Mouse (Mus musculus) limb, embryonic 11.5 days (tissue): Measurements from ENCODE around the gene Slc6a8. TPM values are rescaled to one million over a fixed set of nuclear protein-coding genes. Genes with fewer than 3 reads are reported as not detected.

Source experiments
- ATAC-seq: fragments of 200-750 bp; cut with Nextera tagmentation; 2 replicates; pipeline ENCODE4 v1.8.0; 2017; ENCODE audit warnings: low read depth; ENCODE audit not compliant: insufficient number of reproducible peaks, low FRiP score, low TSS enrichment
- DNase-seq: peaks from one replicate; pipeline ENCODE4 v3.0.0-alpha.2; 2015; ENCODE audit warnings: low spot score
- H3K27ac ChIP-seq: fragments of 300-500 bp; sonication (generic); replicated peaks from 2 replicates; pipeline ENCODE4 v1.5.1; 2014; ENCODE audit warnings: low read depth, mild to moderate bottlenecking, low read length
- H3K27me3 ChIP-seq: fragments of 300-500 bp; sonication (generic); 2 replicates; pipeline ENCODE4 v1.6.1; 2014; ENCODE audit warnings: mild to moderate bottlenecking, low read length, mixed read lengths; ENCODE audit not compliant: control insufficient read depth, insufficient read depth
- H3K36me3 ChIP-seq: fragments of 300-500 bp; sonication (generic); 2 replicates; pipeline ENCODE4 v1.6.1; 2014; ENCODE audit warnings: mild to moderate bottlenecking, low read length, moderate library complexity, mixed read lengths; ENCODE audit not compliant: control insufficient read depth, insufficient read depth
- H3K4me1 ChIP-seq: fragments of 300-500 bp; sonication (generic); 2 replicates; pipeline ENCODE4 v1.6.1; 2014; ENCODE audit warnings: low read length, mixed read lengths; ENCODE audit not compliant: control insufficient read depth, insufficient read depth
- H3K4me2 ChIP-seq: fragments of 300-500 bp; sonication (generic); 2 replicates; pipeline ENCODE4 v1.6.1; 2014; ENCODE audit warnings: low read depth, mild to moderate bottlenecking, moderate library complexity; ENCODE audit not compliant: severe bottlenecking
- H3K4me3 ChIP-seq: fragments of 300-500 bp; sonication (generic); 2 replicates; pipeline ENCODE4 v1.5.1; 2014; ENCODE audit warnings: low read depth, low read length
- H3K9ac ChIP-seq: fragments of 300-500 bp; sonication (generic); 2 replicates; pipeline ENCODE4 v1.6.1; 2014; ENCODE audit warnings: mild to moderate bottlenecking, low read length
- H3K9me3 ChIP-seq: fragments of 300-500 bp; sonication (generic); 2 replicates; pipeline ENCODE4 v1.6.1; 2016; ENCODE audit warnings: low read length; ENCODE audit not compliant: control insufficient read depth
- WGBS: fragments of 180-500 bp; shearing (Covaris S2); extraction: QIAGEN DNeasy Blood & Tissue Kit; methylation state at CpG from one replicate; pipeline ENCODE4 v1.1.7; 2014; 5-methylcytosine and 5-hydroxymethylcytosine counted together
- polyA plus RNA-seq: library from polyadenylated mRNA; unstranded; fragments of >200 nt; fragmentation: Nextera tagmentation; extraction: Ambion mirVana; gene quantifications from 2 replicates; pipeline ENCODE4 v1.2.1, GENCODE M21; 2014

The Slc6a8 gene
- polyA plus RNA-seq, result 7.7 and 8.3 TPM in 2 replicates

DNA sequence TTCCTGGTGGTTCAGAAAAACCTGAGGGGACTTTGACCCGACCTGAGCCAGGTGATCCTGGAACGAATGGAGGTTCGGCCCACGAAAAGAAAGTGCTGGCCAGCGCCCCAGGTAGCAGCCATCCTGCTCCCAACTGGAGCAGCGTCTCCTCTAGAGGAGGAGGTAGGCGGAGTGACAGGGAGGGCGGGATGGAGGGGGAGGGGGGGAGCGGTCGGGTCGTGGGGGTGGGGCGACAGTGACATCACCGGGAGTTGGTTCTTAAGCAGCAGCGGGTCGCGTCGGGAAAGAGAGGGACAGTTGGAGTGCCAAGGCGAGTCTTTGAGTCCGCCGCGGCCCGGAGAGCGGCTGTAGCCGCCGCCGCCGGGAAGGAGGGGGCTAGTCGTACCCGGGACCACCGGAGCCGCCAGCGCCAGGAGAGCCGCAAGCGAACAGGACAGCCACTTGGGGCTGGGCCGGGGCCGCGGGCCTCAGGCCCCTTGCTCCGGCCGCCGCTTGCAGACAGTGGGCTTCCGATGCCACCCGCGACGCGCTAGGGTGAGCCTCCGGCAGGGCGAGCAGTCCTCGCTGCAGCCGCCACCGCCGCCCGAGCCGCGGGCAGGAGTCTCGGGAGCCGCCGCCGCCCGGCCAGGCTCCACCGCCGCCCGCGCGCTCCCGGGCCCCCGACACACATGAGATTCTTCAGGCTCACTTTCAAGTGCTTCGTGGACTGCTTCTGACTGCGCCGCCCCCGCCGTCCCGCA, at the start of gene Slc6a8:
Gene Slc6a8, plus strand, starts transcription at position 272 of the 740 bp plus-strand sequence.
- peak within 1 kb of the TSS; percentile 66 for H3K4me2 ChIP-seq
- H3K27me3 ChIP-seq, result 0 out of 2 replicates have a peak, but pooled peaks cover 2% of the 10 kb centered on the region
- no peaks in the 10 kb centered on the region for H3K9me3 ChIP-seq
- DNase-seq (peak; percentile 72), ATAC-seq (peak; percentile 46; the same call in 1 of the 2 replicates)
- peak within 1 kb of the TSS; percentile 47 for H3K4me3 ChIP-seq
- H3K4me1 ChIP-seq, result no peaks in the 10 kb centered on the region
- H3K9ac ChIP-seq, result peak within 1 kb of the TSS; percentile 61
- WGBS, result 15% methylated on average over 30 of the region's 72 CpGs
- no peak within 1 kb of the TSS for H3K27ac ChIP-seq
- H3K36me3 ChIP-seq, result no peaks in the 10 kb centered on the region

DNA sequence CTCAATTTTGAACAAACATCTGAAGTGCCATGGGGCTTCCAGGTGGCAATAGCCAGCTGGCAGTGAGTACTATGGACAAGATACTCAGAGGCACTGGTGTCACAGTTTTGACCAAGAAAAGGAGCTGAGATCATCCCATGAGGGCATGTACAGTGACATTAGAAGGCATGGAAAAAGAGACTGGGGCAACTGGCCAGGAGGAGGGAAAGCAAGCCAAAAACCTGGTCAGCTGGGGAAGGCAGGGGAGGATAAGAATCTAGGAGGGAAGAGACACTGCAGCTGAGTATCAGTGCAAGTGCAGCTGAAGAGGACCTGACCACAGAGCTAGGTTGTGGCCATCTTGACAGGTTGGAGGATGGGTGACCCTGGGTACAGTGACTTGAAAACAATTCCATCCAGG, 46.0 kb upstream of the Slc6a8 start:
- Histone ChIP-seq H3K4me3 (no peak overlapping the region), H3K9me3 (no peaks in the 10 kb centered on the region), H3K36me3 (no peaks in the 10 kb centered on the region), H3K27me3 (no peaks in the 10 kb centered on the region; the same call in none of the 2 replicates), H3K4me2 (no peak overlapping the region), H3K27ac (no peak overlapping the region), H3K9ac (no peak overlapping the region), H3K4me1 (no peaks in the 10 kb centered on the region)
- DNase-seq (no peak), ATAC-seq (no peak)

DNA sequence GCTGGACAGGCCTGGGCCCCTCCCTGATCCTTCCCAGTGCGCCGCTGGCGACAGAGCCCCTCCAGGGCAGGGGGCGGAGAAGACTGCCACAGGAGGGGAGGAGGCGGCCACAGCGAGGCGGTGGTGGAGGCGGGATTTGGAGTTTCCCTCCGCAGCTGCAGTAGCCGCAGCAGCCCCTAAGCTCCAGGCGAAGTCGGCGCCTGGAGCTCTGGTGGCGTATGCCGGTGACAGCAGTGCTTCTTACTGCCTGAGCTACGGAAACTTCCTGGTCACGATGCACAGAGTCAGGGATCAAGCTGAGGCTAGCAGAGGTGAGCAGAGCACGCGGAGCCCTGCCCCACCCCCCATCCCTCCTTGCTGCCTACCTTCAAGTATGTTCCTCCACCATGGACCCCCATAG, 37.5 kb upstream of the Slc6a8 start:
- peaks cover 20% of the 10 kb centered on the region for H3K27me3 ChIP-seq
- H3K4me2 ChIP-seq, result peak overlapping the region; percentile 37
- no peaks in the 10 kb centered on the region for H3K36me3 ChIP-seq
- no peak for ATAC-seq
- H3K27ac ChIP-seq, result no peak overlapping the region
- peak; percentile 43 for DNase-seq
- H3K4me3 ChIP-seq, result no peak overlapping the region
- no peaks in the 10 kb centered on the region; the same call in 1 of the 2 replicates for H3K9me3 ChIP-seq
- H3K9ac ChIP-seq, result no peak overlapping the region
- WGBS, result 27% methylated on average over 18 of the region's 19 CpGs
- H3K4me1 ChIP-seq, result no peaks in the 10 kb centered on the region

DNA sequence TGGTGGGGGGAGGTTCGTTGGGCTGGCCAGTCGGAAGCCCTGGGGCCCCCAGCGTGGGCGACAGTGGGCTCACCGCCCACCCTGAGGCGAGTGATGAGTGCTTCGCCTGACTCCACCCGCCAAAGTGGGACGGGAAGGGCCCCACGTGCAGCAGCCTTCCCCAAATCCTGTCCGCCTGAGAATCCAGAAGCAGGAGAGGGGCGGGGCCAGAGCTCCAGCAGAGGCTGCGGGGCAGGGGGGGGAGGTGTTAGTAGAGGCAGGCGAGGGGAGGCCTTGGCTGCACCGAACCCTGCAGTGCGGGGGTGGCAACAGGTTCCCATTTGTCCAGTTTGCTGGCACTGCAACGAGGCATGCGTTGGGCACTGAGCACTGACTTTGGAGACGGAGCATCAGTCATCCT, 35.5 kb upstream of the Slc6a8 start:
- Histone ChIP-seq H3K36me3 (no peaks in the 10 kb centered on the region), H3K9me3 (no peaks in the 10 kb centered on the region; the same call in 1 of the 2 replicates), H3K4me2 (peak overlapping the region; percentile 38), H3K27me3 (peaks cover 20% of the 10 kb centered on the region), H3K27ac (no peak overlapping the region), H3K9ac (no peak overlapping the region), H3K4me3 (no peak overlapping the region), H3K4me1 (no peaks in the 10 kb centered on the region)
- ATAC-seq (no peak), DNase-seq (peak; percentile 31)
- 11% methylated on average over 18 of the region's 19 CpGs for WGBS

DNA sequence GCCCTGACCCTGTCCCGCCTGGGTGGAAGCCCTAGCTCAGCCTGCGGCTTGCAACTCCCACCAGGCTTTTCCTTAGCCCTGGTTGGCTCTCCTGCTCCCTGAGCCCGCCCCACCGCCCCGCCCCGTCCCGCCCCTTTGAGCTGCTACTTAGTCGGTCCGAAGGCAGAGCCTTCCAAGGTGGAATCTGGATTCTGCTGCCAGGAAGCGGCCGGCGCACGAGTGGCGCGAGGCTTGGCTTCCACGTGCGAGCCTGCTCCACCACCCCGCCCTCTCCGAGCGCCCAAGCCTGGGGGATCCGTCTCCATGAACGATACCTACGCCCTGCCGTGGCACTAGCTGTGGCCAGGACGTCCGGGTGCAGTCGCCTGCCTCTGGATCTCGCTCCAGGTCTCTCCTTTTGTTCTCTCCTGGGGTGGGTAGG, 33.7 kb upstream of the Slc6a8 start, which contains the start of gene Dusp9:
Gene Dusp9, plus strand, starts transcription at position 165 of the 421 bp plus-strand sequence.
- 18% methylated on average over 27 of the region's 28 CpGs for WGBS
- H3K36me3 ChIP-seq, result no peaks in the 10 kb centered on the region
- H3K4me1 ChIP-seq, result no peaks in the 10 kb centered on the region
- peak within 1 kb of the TSS; percentile 42 for H3K4me3 ChIP-seq
- peaks cover 20% of the 10 kb centered on the region for H3K27me3 ChIP-seq
- H3K27ac ChIP-seq, result no peak within 1 kb of the TSS
- peak within 1 kb of the TSS; percentile 60 for H3K4me2 ChIP-seq
- no peaks in the 10 kb centered on the region; the same call in 1 of the 2 replicates for H3K9me3 ChIP-seq
- ATAC-seq (peak; percentile 72), DNase-seq (peak; percentile 72)
- H3K9ac ChIP-seq, result peak within 1 kb of the TSS; percentile 67

DNA sequence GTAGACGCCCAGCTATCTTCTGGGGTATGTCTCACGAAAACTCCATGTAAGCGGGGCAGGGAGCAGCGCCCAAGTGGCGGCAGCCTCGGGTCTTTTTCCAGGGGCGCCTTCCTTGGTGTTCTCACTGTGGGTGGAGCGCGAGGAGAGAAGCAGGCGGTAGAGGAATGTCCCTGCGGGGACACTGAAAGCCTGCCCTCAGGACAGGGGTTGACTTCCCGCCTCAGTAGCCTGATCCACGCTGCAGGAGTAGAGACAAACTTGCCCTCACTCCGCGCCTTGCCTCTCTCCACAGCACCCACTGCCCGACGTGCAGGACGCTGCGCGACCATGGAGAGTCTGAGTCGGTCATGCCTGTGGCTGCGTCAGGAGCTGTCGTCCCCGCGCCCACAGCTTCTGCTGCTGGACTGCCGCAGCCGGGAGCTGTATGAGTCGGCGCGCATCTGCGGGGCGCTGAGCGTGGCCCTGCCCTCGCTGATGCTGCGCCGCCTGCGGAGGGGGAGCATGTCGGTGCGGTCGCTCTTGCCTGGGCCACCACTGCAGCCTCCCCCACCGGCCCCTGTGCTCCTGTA, 33.0 kb upstream of the Slc6a8 start:
- DNase-seq, result peak; percentile 42

DNA sequence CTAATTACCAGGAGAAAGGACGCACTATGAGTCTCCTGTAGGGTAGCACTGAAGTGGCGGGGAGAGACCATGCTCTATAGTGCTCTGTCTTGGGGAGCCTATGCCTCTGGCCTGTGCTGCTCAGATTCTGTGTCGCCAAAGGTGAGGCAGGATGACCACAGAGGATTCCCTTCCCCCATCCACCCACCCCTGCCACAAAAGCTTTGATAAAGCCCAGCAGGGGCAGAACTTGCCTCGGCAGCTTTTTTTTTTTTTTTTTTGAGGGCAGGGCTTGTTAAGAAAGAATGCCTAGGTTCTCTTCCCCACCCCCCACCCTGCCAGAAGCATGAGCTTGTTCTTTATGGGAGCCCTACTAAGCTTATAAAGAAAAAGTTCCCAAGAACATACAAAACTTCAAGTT, 27.8 kb upstream of the Slc6a8 start:
- H3K27ac ChIP-seq, result no peak overlapping the region
- H3K4me3 ChIP-seq, result no peak overlapping the region
- no peaks in the 10 kb centered on the region; the same call in 1 of the 2 replicates for H3K9me3 ChIP-seq
- no peak overlapping the region for H3K9ac ChIP-seq
- H3K36me3 ChIP-seq, result no peaks in the 10 kb centered on the region
- no peaks in the 10 kb centered on the region for H3K4me1 ChIP-seq
- H3K27me3 ChIP-seq, result no peaks in the 10 kb centered on the region
- ATAC-seq, result no peak
- DNase-seq, result no peak
- 38% methylated on average over 4 of the region's 4 CpGs for WGBS
- no peak overlapping the region for H3K4me2 ChIP-seq

More for the DNA sequence above, 33.0 kb upstream of the Slc6a8 start:
- Histone ChIP-seq H3K4me3 (peak overlapping the region; percentile 42), H3K27ac (no peak overlapping the region), H3K27me3 (peaks cover 20% of the 10 kb centered on the region), H3K9me3 (no peaks in the 10 kb centered on the region; the same call in 1 of the 2 replicates), H3K4me2 (peak overlapping the region; percentile 60), H3K9ac (peak overlapping the region; percentile 67), H3K36me3 (no peaks in the 10 kb centered on the region), H3K4me1 (no peaks in the 10 kb centered on the region)
- ATAC-seq, result no peak
- WGBS, result 21% methylated on average over 41 of the region's 41 CpGs

DNA sequence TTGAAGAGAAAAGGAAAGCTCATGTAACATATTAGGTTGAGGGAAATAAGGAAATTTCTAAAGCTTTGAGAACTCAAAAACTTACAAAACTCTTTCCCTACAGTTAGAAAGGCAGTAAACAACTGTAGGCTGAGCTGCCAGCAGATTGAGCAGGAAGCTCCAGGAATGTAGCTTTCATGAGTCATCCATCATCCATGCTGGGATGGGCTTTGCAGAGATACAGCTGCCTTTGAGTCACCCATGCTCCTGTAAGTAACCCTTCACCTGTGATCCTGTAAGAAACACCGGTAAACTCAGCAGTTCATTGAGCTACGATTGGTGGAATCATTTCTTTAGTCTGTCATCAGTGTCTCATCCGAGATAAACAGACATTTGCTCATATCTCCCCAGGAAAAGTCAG, 22.1 kb upstream of the Slc6a8 start:
- Histone ChIP-seq H3K36me3 (no peaks in the 10 kb centered on the region), H3K4me2 (no peak overlapping the region), H3K9ac (no peak overlapping the region), H3K27me3 (no peaks in the 10 kb centered on the region), H3K9me3 (no peaks in the 10 kb centered on the region), H3K4me3 (no peak overlapping the region), H3K4me1 (no peaks in the 10 kb centered on the region), H3K27ac (no peak overlapping the region)
- WGBS, result 78% methylated on average over 3 of the region's 3 CpGs
- ATAC-seq, result no peak
- DNase-seq, result no peak
